Mouse (Mus musculus): Measurements from ENCODE around the gene Lsm2.

- no peak for TF ChIP-seq CTCF (IDR thresholded peaks at IDR 0.05; ENCODE audit: extremely low read depth, insufficient read depth, insufficient read length, insufficient replicate concordance)
- no peak for TF ChIP-seq POLR2A (IDR thresholded peaks at IDR 0.05; ENCODE audit: low read depth, low read length)
These were observed 37.3 kb upstream of the Lsm2 start for GRCm38 (mm10) chr17:34944362-34944761.
